Mouse (Mus musculus) hindbrain, embryonic 15.5 days (tissue): ENCODE data around the gene Stx6. TPM values are rescaled to one million over a fixed set of nuclear protein-coding genes. Genes with fewer than 3 reads are reported as not detected.

Experiments used
- ATAC-seq: fragments of 200-750 bp; cut with Nextera tagmentation; 2 replicates; pipeline ENCODE4 v1.8.0; 2017; ENCODE audit warnings: low read depth, moderate number of reproducible peaks, moderate TSS enrichment; ENCODE audit not compliant: low FRiP score
- H3K27ac ChIP-seq: fragments of 300-500 bp; sonication (generic); replicated peaks from 2 replicates; pipeline ENCODE4 v1.5.1; 2015; ENCODE audit warnings: mild to moderate bottlenecking, inconsistent platforms
- H3K27me3 ChIP-seq: fragments of 300-500 bp; sonication (generic); 2 replicates; pipeline ENCODE4 v1.6.1; 2015; ENCODE audit warnings: control low read depth, inconsistent platforms
- H3K36me3 ChIP-seq: fragments of 300-500 bp; sonication (generic); 2 replicates; pipeline ENCODE4 v1.6.1; 2015; ENCODE audit warnings: control low read depth, inconsistent platforms
- H3K4me1 ChIP-seq: fragments of 300-500 bp; sonication (generic); replicated peaks from 2 replicates; pipeline ENCODE4 v1.6.1; 2015; ENCODE audit warnings: control low read depth, inconsistent platforms
- H3K4me2 ChIP-seq: fragments of 300-500 bp; sonication (generic); 2 replicates; pipeline ENCODE4 v1.6.1; 2015; ENCODE audit warnings: moderate library complexity, mild to moderate bottlenecking, inconsistent platforms
- H3K4me3 ChIP-seq: fragments of 300-500 bp; sonication (generic); 2 replicates; pipeline ENCODE4 v1.5.1; 2015; ENCODE audit warnings: mild to moderate bottlenecking, inconsistent platforms
- H3K9ac ChIP-seq: fragments of 300-500 bp; sonication (generic); 2 replicates; pipeline ENCODE4 v1.6.1; 2015; ENCODE audit warnings: inconsistent platforms
- H3K9me3 ChIP-seq: fragments of 300-500 bp; sonication (generic); 2 replicates; pipeline ENCODE4 v1.6.1; 2016; ENCODE audit warnings: control low read depth, inconsistent platforms
- WGBS: fragments of 180-500 bp; shearing (Covaris S2); methylation state at CpG from one replicate; pipeline ENCODE4 v1.1.7; 2015; 5-methylcytosine and 5-hydroxymethylcytosine counted together
- polyA plus RNA-seq: library from polyadenylated mRNA; unstranded; fragments of >200 nt; fragmentation: Nextera tagmentation; extraction: Ambion mirVana; gene quantifications from 2 replicates; pipeline ENCODE4 v1.2.1, GENCODE M21; 2015

Stx6 gene
- polyA plus RNA-seq, 1 experiment from 2014 or later: 106 TPM

GRCm38 (mm10) chr1:155212081-155212480 lies 53.6 kb downstream of the Stx6 start:
- no peaks in the 10 kb centered on the region; the same call in 1 of the 2 replicates for H3K36me3 ChIP-seq
- ATAC-seq: peak; percentile 10; the same call in 1 of the 2 replicates
- H3K9ac ChIP-seq: peak overlapping the region; percentile 15
- H3K4me3 ChIP-seq: no peak overlapping the region
- peak overlapping the region; percentile 73 for H3K27ac ChIP-seq
- peaks cover 56% of the 10 kb centered on the region for H3K4me1 ChIP-seq
- 29% methylated on average over 4 of the region's 4 CpGs for WGBS
- H3K9me3 ChIP-seq: no peaks in the 10 kb centered on the region
- H3K27me3 ChIP-seq: no peaks in the 10 kb centered on the region
- H3K4me2 ChIP-seq: no peak overlapping the region

GRCm38 (mm10) chr1:155212493-155212892 lies 54.0 kb downstream of the Stx6 start:
- Histone ChIP-seq H3K27ac (peak overlapping the region; percentile 73), H3K4me3 (no peak overlapping the region), H3K4me1 (peaks cover 60% of the 10 kb centered on the region), H3K27me3 (no peaks in the 10 kb centered on the region), H3K9me3 (no peaks in the 10 kb centered on the region), H3K36me3 (no peaks in the 10 kb centered on the region), H3K4me2 (0 out of 2 replicates have a peak overlapping the region, but pooled peaks have one; percentile 10), H3K9ac (peak overlapping the region; percentile 15)
- 7% methylated on average over 6 of the region's 6 CpGs for WGBS
- ATAC-seq: peak; percentile 37

GRCm38 (mm10) chr1:155212936-155213774 lies 54.6 kb downstream of the Stx6 start:
- peaks cover 60% of the 10 kb centered on the region for H3K4me1 ChIP-seq
- peak overlapping the region; percentile 73 for H3K27ac ChIP-seq
- peak; percentile 6; the same call in 1 of the 2 replicates for ATAC-seq
- H3K9ac ChIP-seq: 0 out of 2 replicates have a peak overlapping the region, but pooled peaks have one; percentile 15
- WGBS: 7% methylated on average over 18 of the region's 18 CpGs
- H3K4me3 ChIP-seq: no peak overlapping the region
- H3K36me3 ChIP-seq: no peaks in the 10 kb centered on the region
- no peaks in the 10 kb centered on the region for H3K27me3 ChIP-seq
- peak overlapping the region; percentile 10; the same call in 1 of the 2 replicates for H3K4me2 ChIP-seq
- no peaks in the 10 kb centered on the region for H3K9me3 ChIP-seq

GRCm38 (mm10) chr1:155213912-155214311 lies 55.4 kb downstream of the Stx6 start:
- no peaks in the 10 kb centered on the region for H3K27me3 ChIP-seq
- H3K27ac ChIP-seq: 0 out of 2 replicates have a peak overlapping the region, but pooled peaks have one; percentile 73
- no peak overlapping the region for H3K9ac ChIP-seq
- no peak overlapping the region for H3K4me3 ChIP-seq
- no peaks in the 10 kb centered on the region for H3K9me3 ChIP-seq
- no peak for ATAC-seq
- H3K36me3 ChIP-seq: no peaks in the 10 kb centered on the region
- H3K4me2 ChIP-seq: no peak overlapping the region
- peaks cover 60% of the 10 kb centered on the region for H3K4me1 ChIP-seq
- WGBS: 75% methylated on average over 7 of the region's 7 CpGs

GRCm38 (mm10) chr1:155215066-155215764 lies 56.7 kb downstream of the Stx6 start:
- H3K4me1 ChIP-seq: peaks cover 54% of the 10 kb centered on the region
- no peaks in the 10 kb centered on the region for H3K36me3 ChIP-seq
- H3K27me3 ChIP-seq: no peaks in the 10 kb centered on the region
- ATAC-seq: no peak
- H3K4me2 ChIP-seq: no peak overlapping the region
- no peak overlapping the region for H3K9ac ChIP-seq
- 51% methylated on average over 9 of the region's 9 CpGs for WGBS
- H3K9me3 ChIP-seq: no peaks in the 10 kb centered on the region
- 0 out of 2 replicates have a peak overlapping the region, but pooled peaks have one; percentile 30 for H3K27ac ChIP-seq
- H3K4me3 ChIP-seq: no peak overlapping the region

- H3K36me3 ChIP-seq: no peaks in the 10 kb centered on the region
- no peak overlapping the region for H3K4me2 ChIP-seq
- H3K9me3 ChIP-seq: no peaks in the 10 kb centered on the region
- no peaks in the 10 kb centered on the region for H3K27me3 ChIP-seq
- no peak overlapping the region for H3K27ac ChIP-seq
- H3K4me3 ChIP-seq: no peak overlapping the region
- no peak for ATAC-seq
- WGBS: 67% methylated on average over 11 of the region's 11 CpGs
- no peak overlapping the region for H3K9ac ChIP-seq
- peaks cover 47% of the 10 kb centered on the region for H3K4me1 ChIP-seq
Observed at GRCm38 (mm10) chr1:155216313-155216712, 57.8 kb downstream of the Stx6 start.

- Histone ChIP-seq H3K27ac (no peak overlapping the region), H3K36me3 (no peaks in the 10 kb centered on the region), H3K4me1 (peaks cover 47% of the 10 kb centered on the region), H3K9ac (no peak overlapping the region), H3K4me2 (no peak overlapping the region), H3K4me3 (no peak overlapping the region), H3K9me3 (no peaks in the 10 kb centered on the region), H3K27me3 (no peaks in the 10 kb centered on the region)
- 57% methylated on average over 6 of the region's 6 CpGs for WGBS
- no peak for ATAC-seq
Observed at GRCm38 (mm10) chr1:155216844-155217243, 58.3 kb downstream of the Stx6 start.

- no peaks in the 10 kb centered on the region for H3K27me3 ChIP-seq
- H3K4me1 ChIP-seq: peaks cover 44% of the 10 kb centered on the region
- 52% methylated on average over 9 of the region's 9 CpGs for WGBS
- H3K9me3 ChIP-seq: no peaks in the 10 kb centered on the region
- no peak overlapping the region for H3K27ac ChIP-seq
- no peak overlapping the region for H3K4me3 ChIP-seq
- no peaks in the 10 kb centered on the region for H3K36me3 ChIP-seq
- no peak for ATAC-seq
- no peak overlapping the region for H3K9ac ChIP-seq
- no peak overlapping the region for H3K4me2 ChIP-seq
Observed at GRCm38 (mm10) chr1:155217865-155218541, 59.5 kb downstream of the Stx6 start.

GRCm38 (mm10) chr1:155218924-155219323 lies 60.4 kb downstream of the Stx6 start:
- Histone ChIP-seq H3K9ac (no peak overlapping the region), H3K36me3 (no peaks in the 10 kb centered on the region), H3K9me3 (no peaks in the 10 kb centered on the region), H3K4me2 (no peak overlapping the region), H3K4me1 (peaks cover 36% of the 10 kb centered on the region), H3K4me3 (no peak overlapping the region), H3K27me3 (no peaks in the 10 kb centered on the region), H3K27ac (no peak overlapping the region)
- ATAC-seq: no peak
- WGBS: 74% methylated on average over 5 of the region's 5 CpGs

GRCm38 (mm10) chr1:155222101-155222669 lies 63.7 kb downstream of the Stx6 start:
- no peaks in the 10 kb centered on the region for H3K27me3 ChIP-seq
- 37% methylated on average over 11 of the region's 11 CpGs for WGBS
- H3K4me1 ChIP-seq: peaks cover 31% of the 10 kb centered on the region
- no peak overlapping the region for H3K9ac ChIP-seq
- ATAC-seq: no peak
- H3K9me3 ChIP-seq: no peaks in the 10 kb centered on the region
- H3K4me2 ChIP-seq: no peak overlapping the region
- no peaks in the 10 kb centered on the region for H3K36me3 ChIP-seq
- H3K27ac ChIP-seq: peak overlapping the region; percentile 61
- no peak overlapping the region for H3K4me3 ChIP-seq

- Histone ChIP-seq H3K4me3 (no peak overlapping the region), H3K9ac (no peak overlapping the region), H3K27me3 (no peaks in the 10 kb centered on the region), H3K9me3 (no peaks in the 10 kb centered on the region), H3K4me2 (no peak overlapping the region), H3K27ac (peak overlapping the region; percentile 61; the same call in 1 of the 2 replicates), H3K36me3 (no peaks in the 10 kb centered on the region), H3K4me1 (peaks cover 28% of the 10 kb centered on the region)
- ATAC-seq: no peak
- 95% methylated on average over 6 of the region's 6 CpGs for WGBS
Observed at GRCm38 (mm10) chr1:155223036-155223435, 64.5 kb downstream of the Stx6 start.
